Mouse (Mus musculus) embryo, embryonic 10.5 days (tissue): Measurements from ENCODE around the gene Specc1l.

ENCODE experiments used
- DNase-seq: peaks from one replicate; pipeline ENCODE4 v3.0.0-alpha.2; 2015; ENCODE audit warnings: low spot score

Gene Specc1l

DNA sequence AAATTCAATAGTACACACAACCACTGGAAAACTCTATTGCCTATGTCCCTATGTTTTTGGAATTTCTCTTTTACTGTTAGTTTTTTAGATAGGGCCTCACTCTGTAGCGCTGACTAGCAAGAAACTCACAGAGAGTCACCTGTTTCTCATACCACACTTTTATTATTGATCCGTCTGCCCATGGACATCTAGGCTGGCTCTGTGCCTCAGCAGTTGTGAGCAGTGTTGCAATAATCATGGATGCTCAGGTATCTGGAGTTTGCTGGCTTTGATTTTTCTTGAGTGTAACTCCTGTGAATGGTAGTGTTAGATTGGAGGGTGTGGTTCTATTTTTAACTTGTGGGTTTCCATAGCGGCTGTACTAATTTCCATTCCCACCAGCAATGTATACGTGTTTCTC is 143.5 kb downstream of the Specc1l start:
- DNase-seq: no peak
